Mouse (Mus musculus): ENCODE results near the gene Gm45261.

Gm45261 gene

GRCm38 (mm10) chr1:80461348-80461747 lies at the start of gene Gm45261:
Gm45261 (minus strand) TSS chr1:80461448.
- no peak for DNase-seq

GRCm38 (mm10) chr1:80504757-80505156 lies 43.5 kb upstream of the Gm45261 start:
- DNase-seq: peak; percentile 20

GRCm38 (mm10) chr1:80504081-80504480 lies 42.8 kb upstream of the Gm45261 start:
- no peak for DNase-seq

- DNase-seq: no peak
These were observed 41.4 kb upstream of the Gm45261 start for GRCm38 (mm10) chr1:80502456-80503165.

GRCm38 (mm10) chr1:80499264-80499663 lies 38.0 kb upstream of the Gm45261 start:
- no peak for DNase-seq

GRCm38 (mm10) chr1:80496360-80496759 lies 35.1 kb upstream of the Gm45261 start:
- DNase-seq: peak; percentile 6

GRCm38 (mm10) chr1:80483419-80483818 lies 22.2 kb upstream of the Gm45261 start:
- no peak for DNase-seq

- no peak for DNase-seq
These were observed 13.7 kb upstream of the Gm45261 start for GRCm38 (mm10) chr1:80474942-80475341.

GRCm38 (mm10) chr1:80472395-80472794 lies 11.1 kb upstream of the Gm45261 start:
- DNase-seq: no peak

- no peak for DNase-seq
These were observed 1.3 kb downstream of the Gm45261 start for GRCm38 (mm10) chr1:80459923-80460322.

GRCm38 (mm10) chr1:80459477-80459876 lies 1.8 kb downstream of the Gm45261 start:
- DNase-seq: no peak

- no peak for DNase-seq
These were observed 7.3 kb downstream of the Gm45261 start for GRCm38 (mm10) chr1:80453971-80454370.

- no peak for DNase-seq
These were observed 9.2 kb downstream of the Gm45261 start for GRCm38 (mm10) chr1:80451914-80452549.

- no peak for DNase-seq
These were observed 13.7 kb downstream of the Gm45261 start for GRCm38 (mm10) chr1:80447554-80447953.

- no peak for DNase-seq
These were observed 20.3 kb downstream of the Gm45261 start for GRCm38 (mm10) chr1:80440911-80441310.

- DNase-seq: no peak
These were observed 22.7 kb downstream of the Gm45261 start for GRCm38 (mm10) chr1:80438506-80438905.

- DNase-seq: no peak
These were observed 33.3 kb downstream of the Gm45261 start for GRCm38 (mm10) chr1:80427946-80428345.

- DNase-seq: no peak
These were observed 33.8 kb downstream of the Gm45261 start for GRCm38 (mm10) chr1:80427425-80427824.

- no peak for DNase-seq
These were observed 36.6 kb downstream of the Gm45261 start for GRCm38 (mm10) chr1:80424666-80425065.

- no peak for DNase-seq
These were observed 42.8 kb downstream of the Gm45261 start for GRCm38 (mm10) chr1:80418321-80419045.

- no peak for DNase-seq
These were observed 44.9 kb downstream of the Gm45261 start for GRCm38 (mm10) chr1:80416329-80416728.

- no peak for DNase-seq
These were observed 48.7 kb downstream of the Gm45261 start for GRCm38 (mm10) chr1:80412521-80412920.

GRCm38 (mm10) chr1:80410229-80410973 lies 50.8 kb downstream of the Gm45261 start:
- DNase-seq: no peak

All from lung, postnatal 36 days (tissue).